Mouse (Mus musculus) cortical plate, adult 2 months (tissue): ENCODE data around the gene Bmp6.

Experiments
- CTCF ChIP-seq: fragments of 200-500 bp; IDR thresholded peaks from 2 replicates; pipeline ENCODE4 v1.5.1; 2011; ENCODE audit warnings: mild to moderate bottlenecking, control low read depth, low read length; ENCODE audit not compliant: insufficient read depth; ENCODE audit errors: extremely low read depth
- POLR2A ChIP-seq: fragments of 200-500 bp; IDR thresholded peaks from 2 replicates; pipeline ENCODE4 v1.6.1; 2011; ENCODE audit warnings: mild to moderate bottlenecking, low read length, control low read depth; ENCODE audit not compliant: insufficient read depth; ENCODE audit errors: extremely low read depth

DNA sequence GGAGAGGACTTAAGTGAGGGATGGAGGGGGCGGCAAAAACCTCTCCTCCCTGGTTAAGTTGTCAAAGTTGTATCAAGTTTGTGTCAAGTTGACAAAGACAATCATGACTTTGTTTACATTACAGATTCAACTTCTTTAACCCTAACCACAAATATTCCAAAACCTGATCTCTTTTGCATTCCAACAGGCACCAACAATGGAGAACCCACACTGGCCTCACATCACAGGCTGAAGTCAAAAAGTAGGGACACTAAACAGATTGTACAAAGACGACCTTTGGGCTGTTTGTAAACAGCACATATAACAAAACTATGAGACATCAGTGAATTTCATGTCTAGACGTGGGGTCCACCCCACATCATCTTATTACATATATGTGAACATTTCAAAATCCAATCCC, 170.9 kb downstream of the Bmp6 start:
- TF ChIP-seq CTCF, result no peak
- no peak for TF ChIP-seq POLR2A
